Mouse (Mus musculus) layer of hippocampus, postnatal 25 days (tissue): ENCODE data around the gene Vmn1r148. TPM values are rescaled to one million over a fixed set of nuclear protein-coding genes. Genes with fewer than 3 reads are reported as not detected.
"Not testable (repeated sequence)": the region's sequence is repeated elsewhere in the genome, so short reads cannot be mapped to it uniquely, and the experiment has no call there.

ENCODE experiments used
- DNase-seq, 2 experiments: peaks; one replicate each; pipeline ENCODE4 v3.0.0; 2022; ENCODE audit warnings: mixed read lengths in 2 of 2, low spot score in 1 of 2; ENCODE audit errors: extremely low spot score in 1 of 2
- total RNA-seq, 2 experiments: library from RNA; stranded (reverse); gene quantifications; 2 replicates each; pipeline ENCODE4 v1.2.3; 2021

Gene Vmn1r148
- not detected for total RNA-seq

- DNase-seq: not testable (repeated sequence)
These were observed at the start of gene Vmn1r148 for GRCm38 (mm10) chr7:22413283-22413682. Vmn1r148 (plus strand) TSS chr7:22413583.

GRCm38 (mm10) chr7:22370939-22371338 is 42.4 kb upstream of the Vmn1r148 start, which contains the start of gene Gm8660:
Gm8660 (minus strand) TSS chr7:22371039.
- DNase-seq: not testable (repeated sequence)

DNA sequence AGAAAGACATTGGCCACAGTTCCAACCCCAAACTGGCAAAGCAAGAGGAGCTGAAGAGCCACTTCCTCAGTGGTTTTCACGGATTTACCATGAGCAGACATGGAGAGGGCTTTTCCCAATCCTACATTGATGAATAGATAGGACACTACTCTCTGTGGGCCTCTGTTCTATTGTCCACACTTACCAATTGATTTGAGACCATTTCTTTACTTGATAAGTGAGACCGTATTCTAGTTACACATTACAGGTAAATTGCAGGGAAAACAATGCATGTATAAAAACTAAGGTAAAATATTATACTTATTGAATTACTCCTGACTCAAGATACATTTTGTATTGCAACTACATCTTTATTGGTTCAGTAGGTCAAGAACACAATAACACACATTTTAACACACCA is 24.7 kb downstream of the Vmn1r148 start, which contains the start of gene Vmn1r149:
Gene Vmn1r149, minus strand, starts transcription at position 101 of the 400 bp plus-strand sequence.
- not testable (repeated sequence) for DNase-seq

DNA sequence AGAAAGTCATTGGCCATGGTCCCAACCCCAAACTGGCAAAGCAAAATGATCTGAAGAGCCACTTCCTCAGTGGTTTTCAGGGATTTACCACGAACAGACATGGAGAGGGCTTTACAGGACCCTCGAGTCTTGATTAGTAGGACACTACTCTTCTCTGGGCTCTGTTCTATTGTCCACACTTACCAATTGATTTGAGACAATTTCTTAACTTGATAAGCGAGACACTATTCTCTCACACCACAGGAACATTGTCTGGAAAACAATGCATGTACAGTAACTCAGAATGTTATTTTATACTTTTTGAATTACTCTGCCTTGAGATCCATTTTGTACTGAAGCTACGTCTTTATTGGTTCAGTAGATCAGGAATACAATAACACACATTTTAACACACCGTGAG is 50.6 kb downstream of the Vmn1r148 start, which contains the start of gene Gm10665:
Gene Gm10665, minus strand, starts transcription at position 101 of the 400 bp plus-strand sequence.
- DNase-seq: not testable (repeated sequence)

Other genes starting within 250 kb of the Vmn1r148 start
- not detected for gene Vmn1r142, start 249.5 kb upstream of the Vmn1r148 start, total RNA-seq
- gene Vmn1r143, start 224.2 kb upstream of the Vmn1r148 start, total RNA-seq: not detected
- gene Gm8653, start 212.3 kb upstream of the Vmn1r148 start, total RNA-seq: not detected
- gene Gm8453, start 184.1 kb upstream of the Vmn1r148 start, total RNA-seq: not detected
- not detected for gene Gm4187, start 83.9 kb upstream of the Vmn1r148 start, total RNA-seq
- gene Gm8660, start 42.5 kb upstream of the Vmn1r148 start, total RNA-seq: not detected
- not detected for gene Vmn1r149, start 24.6 kb downstream of the Vmn1r148 start, total RNA-seq
- not detected for gene Gm10665, start 50.5 kb downstream of the Vmn1r148 start, total RNA-seq
- gene Vmn1r151, start 86.1 kb downstream of the Vmn1r148 start, total RNA-seq: not detected
- not detected for gene Vmn1r152, start 109.4 kb downstream of the Vmn1r148 start, total RNA-seq
- gene Gm8677, start 121.3 kb downstream of the Vmn1r148 start, total RNA-seq: not detected
- not detected for gene Gm4201, start 151.8 kb downstream of the Vmn1r148 start, total RNA-seq
- gene Gm4565, start 174.5 kb downstream of the Vmn1r148 start, total RNA-seq: not detected
- not detected for gene Vmn1r155, start 244.4 kb downstream of the Vmn1r148 start, total RNA-seq